Mouse (Mus musculus) thymus, postnatal 0 days (tissue): ENCODE measurements around the gene Tbl3. TPM values are rescaled to one million over a fixed set of nuclear protein-coding genes. Genes with fewer than 3 reads are reported as not detected.

Source experiments
- DNase-seq: peaks from one replicate; pipeline ENCODE4 v3.0.0-alpha.2; 2015; ENCODE audit warnings: low spot score
- polyA plus RNA-seq: library from polyadenylated mRNA; unstranded; fragments of >200 nt; fragmentation: Nextera tagmentation; extraction: Ambion mirVana; gene quantifications from 2 replicates; pipeline ENCODE4 v1.2.1, GENCODE M21; 2015

Tbl3 gene
- polyA plus RNA-seq, 1 experiment from 2014 or later: 65.9 TPM

- DNase-seq: no peak
Observed at GRCm38 (mm10) chr17:24654969-24655368, 52.5 kb downstream of the Tbl3 start.

DNA sequence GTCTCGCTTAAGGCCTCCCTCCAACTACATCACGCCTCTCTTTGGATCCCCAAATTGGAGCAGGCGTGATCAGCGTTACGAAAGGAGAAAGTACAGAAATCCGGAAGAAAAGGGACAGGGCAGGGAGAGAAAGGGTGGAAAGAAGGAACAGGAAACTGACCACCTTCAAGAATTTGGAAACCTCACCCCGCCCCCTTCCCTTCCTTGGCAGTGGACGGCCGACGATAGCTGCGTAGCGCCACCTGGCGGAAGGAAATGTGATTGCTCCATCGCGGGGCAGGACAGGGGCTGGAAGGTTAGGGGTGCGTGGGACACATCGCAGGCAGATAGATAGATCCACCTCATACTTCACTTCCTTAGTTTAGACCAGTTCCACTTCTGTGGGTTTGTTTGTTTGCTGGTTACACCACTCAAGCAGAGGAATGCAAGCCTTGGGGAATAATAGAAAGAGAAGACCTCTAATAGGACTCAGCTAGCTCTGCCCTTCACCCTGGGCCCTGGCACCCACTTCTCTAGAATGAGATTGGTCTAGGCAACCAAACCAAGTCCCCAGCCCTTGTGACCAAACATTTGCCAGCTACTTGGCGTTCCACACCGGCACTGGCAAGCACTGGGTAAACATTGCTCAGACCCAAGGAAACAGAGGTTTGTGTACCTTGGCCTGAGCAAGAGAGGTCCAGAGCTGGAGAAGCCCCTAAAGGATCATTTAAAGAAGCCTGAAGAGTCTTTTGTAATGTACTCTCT is 53.3 kb downstream of the Tbl3 start:
- peak; percentile 81 for DNase-seq

DNA sequence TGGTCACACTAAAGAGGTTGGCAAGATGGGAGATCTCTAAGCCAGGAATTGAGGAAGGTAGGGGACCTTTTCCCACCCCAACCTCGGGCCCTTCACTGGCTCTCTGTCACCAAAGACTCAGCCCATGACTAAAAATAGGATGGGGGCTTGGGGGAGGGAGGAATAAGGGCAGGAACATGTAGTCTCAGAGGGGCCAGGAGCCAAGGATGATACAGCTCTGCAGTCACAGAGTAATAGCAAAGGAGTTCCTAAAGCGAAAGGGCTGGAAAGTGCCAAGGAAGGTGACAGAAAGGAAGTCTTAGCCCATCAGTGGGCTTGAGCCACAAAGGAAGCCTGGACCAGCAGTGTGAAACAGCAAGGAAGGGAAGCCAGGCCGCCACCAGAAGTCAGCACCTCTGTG is 55.6 kb downstream of the Tbl3 start:
- no peak for DNase-seq

GRCm38 (mm10) chr17:24650766-24651165 is 56.7 kb downstream of the Tbl3 start:
- DNase-seq: no peak

- DNase-seq: peak; percentile 27
Observed at GRCm38 (mm10) chr17:24650070-24650616, 57.3 kb downstream of the Tbl3 start, which contains the start of gene Slc9a3r2. Slc9a3r2 (minus strand) TSS chr17:24650327.

- no peak for DNase-seq
Observed at GRCm38 (mm10) chr17:24649581-24650069, 57.8 kb downstream of the Tbl3 start.

GRCm38 (mm10) chr17:24648731-24649377 is 58.6 kb downstream of the Tbl3 start:
- no peak for DNase-seq

Other genes with a start within 250 kb of the Tbl3 start
- gene E4f1, start 237.3 kb downstream of the Tbl3 start, polyA plus RNA-seq: 12.2 and 24.5 TPM in 2 replicates
- gene Pgp, start 237.3 kb downstream of the Tbl3 start, polyA plus RNA-seq: 55.7 and 57.4 TPM in 2 replicates
- 0.18 TPM in 1 of 2 replicates, not detected in the other for gene Bricd5, start 233.8 kb downstream of the Tbl3 start, polyA plus RNA-seq
- gene Mlst8, start 228.6 kb downstream of the Tbl3 start, polyA plus RNA-seq: 18.6 and 19.2 TPM in 2 replicates
- 0.10 and 0.19 TPM in 2 replicates for gene Caskin1, start 219.1 kb downstream of the Tbl3 start, polyA plus RNA-seq
- 59.9 and 64.3 TPM in 2 replicates for gene Traf7, start 179.7 kb downstream of the Tbl3 start, polyA plus RNA-seq
- 1.5 and 2.4 TPM in 2 replicates for gene Rab26, start 173.4 kb downstream of the Tbl3 start, polyA plus RNA-seq
- gene Pkd1, start 157.8 kb downstream of the Tbl3 start, polyA plus RNA-seq: 4.6 and 6.4 TPM in 2 replicates
- gene Tsc2, start 75.0 kb downstream of the Tbl3 start, polyA plus RNA-seq: 25.0 and 26.0 TPM in 2 replicates
- 8.2 and 10.4 TPM in 2 replicates for gene Nthl1, start 75.0 kb downstream of the Tbl3 start, polyA plus RNA-seq
- gene Slc9a3r2, start 57.3 kb downstream of the Tbl3 start, polyA plus RNA-seq: 11.3 and 11.9 TPM in 2 replicates
- 0.21 TPM in 1 of 2 replicates, not detected in the other for gene Npw, start 49.2 kb downstream of the Tbl3 start, polyA plus RNA-seq
- gene Zfp598, start 38.0 kb downstream of the Tbl3 start, polyA plus RNA-seq: 11.6 and 14.5 TPM in 2 replicates
- gene Syngr3, start 17.7 kb downstream of the Tbl3 start, polyA plus RNA-seq: 0.09 and 0.13 TPM in 2 replicates
- gene Gfer, start 11.5 kb downstream of the Tbl3 start, polyA plus RNA-seq: 36.0 and 36.2 TPM in 2 replicates
- 2.3 and 3.0 TPM in 2 replicates for gene Noxo1, start 11.4 kb downstream of the Tbl3 start, polyA plus RNA-seq
- gene Rnf151, start 10.4 kb upstream of the Tbl3 start, polyA plus RNA-seq: 0.13 TPM in 1 of 2 replicates, not detected in the other
- 1,372 and 1,374 TPM in 2 replicates for gene Rps2, start 10.5 kb upstream of the Tbl3 start, polyA plus RNA-seq
- 304 and 335 TPM in 2 replicates for gene Ndufb10, start 16.8 kb upstream of the Tbl3 start, polyA plus RNA-seq
- 0.82 and 1.6 TPM in 2 replicates for gene Rpl3l, start 20.2 kb upstream of the Tbl3 start, polyA plus RNA-seq
- gene Msrb1, start 29.0 kb upstream of the Tbl3 start, polyA plus RNA-seq: 48.7 and 53.4 TPM in 2 replicates
- 0.25 and 0.40 TPM in 2 replicates for gene Hs3st6, start 45.3 kb upstream of the Tbl3 start, polyA plus RNA-seq
- 0.17 and 0.23 TPM in 2 replicates for gene Meiob, start 96.6 kb upstream of the Tbl3 start, polyA plus RNA-seq
- gene Hagh, start 132.5 kb upstream of the Tbl3 start, polyA plus RNA-seq: 65.8 and 74.0 TPM in 2 replicates
- 11.0 and 12.8 TPM in 2 replicates for gene Fahd1, start 142.7 kb upstream of the Tbl3 start, polyA plus RNA-seq
- 2.1 and 2.4 TPM in 2 replicates for gene Igfals, start 158.3 kb upstream of the Tbl3 start, polyA plus RNA-seq
- gene Nubp2, start 178.7 kb upstream of the Tbl3 start, polyA plus RNA-seq: 109 and 112 TPM in 2 replicates
- 89.2 and 97.8 TPM in 2 replicates for gene Spsb3, start 179.0 kb upstream of the Tbl3 start, polyA plus RNA-seq
- 19.9 and 24.9 TPM in 2 replicates for gene Eme2, start 187.4 kb upstream of the Tbl3 start, polyA plus RNA-seq
- 128 and 136 TPM in 2 replicates for gene Mrps34, start 187.5 kb upstream of the Tbl3 start, polyA plus RNA-seq
- 47.7 and 57.2 TPM in 2 replicates for gene Nme3, start 188.8 kb upstream of the Tbl3 start, polyA plus RNA-seq
- 15.3 and 18.3 TPM in 2 replicates for gene Mapk8ip3, start 229.3 kb upstream of the Tbl3 start, polyA plus RNA-seq